Mouse (Mus musculus) heart, postnatal 0 days (tissue): ENCODE measurements around the gene Map2k4.

Experiments
- CTCF ChIP-seq: IDR thresholded peaks from 2 replicates; pipeline ENCODE4 v1.5.1; 2016; ENCODE audit warnings: antibody characterized with exemption, control low read depth, low read depth
- EP300 ChIP-seq: IDR thresholded peaks from 2 replicates; pipeline ENCODE4 v1.6.1; 2016; ENCODE audit warnings: antibody characterized with exemption, low read depth

DNA sequence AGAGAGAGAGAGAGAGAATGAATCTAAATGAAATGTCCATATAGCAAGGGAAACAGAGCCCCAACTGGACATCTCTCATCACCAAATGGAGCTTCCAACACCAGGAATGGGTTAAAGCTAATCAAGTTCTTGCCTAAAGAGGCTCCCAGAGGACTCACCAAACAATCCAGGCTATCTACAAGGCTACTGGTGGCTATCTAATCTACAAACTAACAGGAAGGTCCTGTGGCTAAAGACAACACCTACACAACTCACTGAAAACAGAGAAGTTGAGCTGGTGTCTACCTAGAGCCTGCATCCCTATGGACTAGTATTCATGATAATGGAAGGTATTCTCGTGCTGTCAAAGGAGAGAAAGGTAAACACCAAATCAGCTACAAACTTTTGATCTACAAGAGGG lies 28.7 kb downstream of the Map2k4 start:
- no peak for TF ChIP-seq CTCF
- TF ChIP-seq EP300: no peak
